In the genomic region with DNA sequence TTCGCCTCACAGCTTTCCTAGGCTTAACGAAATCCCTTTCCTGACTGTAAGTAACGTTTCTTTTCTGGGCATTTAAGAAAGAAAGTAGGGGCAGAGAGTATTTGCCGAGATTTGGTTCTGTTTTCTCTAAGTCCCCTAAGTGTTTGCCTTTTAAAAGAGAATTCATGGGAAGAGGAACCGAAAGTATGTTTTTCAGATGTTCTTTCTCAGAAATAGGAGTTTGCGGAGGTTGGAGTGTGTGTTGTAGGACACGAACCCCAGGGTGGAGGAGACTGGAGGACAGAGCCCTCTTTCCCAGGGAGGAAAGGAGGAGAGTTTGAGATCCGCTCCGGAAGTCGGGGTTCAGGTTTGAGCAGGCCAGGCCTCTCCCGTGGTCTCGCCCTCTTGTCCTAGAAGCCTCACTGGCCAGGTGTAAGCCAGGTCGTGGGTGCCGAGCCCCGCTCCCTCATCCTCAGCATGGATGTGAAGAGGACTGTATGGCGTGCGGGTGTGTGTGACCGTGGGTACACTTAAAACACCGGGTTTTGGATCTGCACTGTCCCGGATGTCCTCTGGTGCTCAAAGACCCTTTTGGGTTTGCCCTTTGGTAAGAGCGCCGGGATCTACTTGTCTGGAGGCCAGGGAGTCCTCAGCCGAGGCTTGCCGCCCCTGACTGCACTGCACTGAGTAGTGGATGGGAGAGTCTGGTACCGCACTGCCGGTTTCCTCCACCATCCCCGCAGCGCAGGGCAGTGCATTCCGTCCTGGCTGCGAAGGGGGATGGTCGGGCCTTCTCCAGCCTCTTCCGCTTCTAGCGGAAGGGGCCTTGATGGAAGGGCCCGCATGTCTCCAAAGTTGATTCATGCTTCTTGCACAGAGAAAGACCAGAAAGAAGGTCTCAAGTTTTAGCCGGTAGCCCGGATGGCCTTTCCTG, we compare ENCODE assay signal across 10 mouse cellular contexts. TPM values are rescaled to one million over a fixed set of nuclear protein-coding genes. Genes with fewer than 3 reads are reported as not detected.
DNase-seq lines count a peak whose midpoint lies in the region; ATAC-seq lines count a peak whose summit lies in the region.
"Had no signal": no experiment of that assay in that cellular context is flagged by ENCODE, and none has a peak within 500 bp of the region (broad histone marks: within the 10 kb centered on the region; RNA-seq: fewer than 3 reads in every experiment).

No protein-coding gene starts in this region.

- peak overlapping the region; percentile 45; the same call in 1 of the 2 replicates for H3K9ac ChIP-seq in hindbrain, embryonic 15.5 days
- H3K9ac ChIP-seq in midbrain, embryonic 16.5 days (ENCODE audit: low read depth, low read length) = peak overlapping the region; percentile 78
- no peak overlapping the region for H3K9ac ChIP-seq in forebrain, embryonic 11.5 days (ENCODE audit: low read length)

- no peak for ATAC-seq in hindbrain, embryonic 15.5 days (ENCODE audit: low FRiP score, low read depth)
- no peak for ATAC-seq in midbrain, embryonic 16.5 days
- no peak for ATAC-seq in forebrain, embryonic 11.5 days (replicated peaks; ENCODE audit: low FRiP score)
- ATAC-seq: Patski had no signal

- H3K4me1 ChIP-seq in hindbrain, embryonic 15.5 days (replicated peaks) = peaks cover 22% of the 10 kb centered on the region
- peaks cover 11% of the 10 kb centered on the region for H3K4me1 ChIP-seq in midbrain, embryonic 16.5 days (ENCODE audit: control insufficient read depth, insufficient read depth, low read length)
- peaks cover 14% of the 10 kb centered on the region; the same call in 1 of the 2 replicates for H3K4me1 ChIP-seq in forebrain, embryonic 11.5 days (replicated peaks; ENCODE audit: control insufficient read depth, insufficient read depth, low read length)

- 2% methylated on average over 36 of the region's 36 CpGs for WGBS in hindbrain, embryonic 15.5 days
- 1% methylated on average over 36 of the region's 36 CpGs for WGBS in midbrain, embryonic 16.5 days
- 2% methylated on average over 36 of the region's 36 CpGs for WGBS in forebrain, embryonic 11.5 days

- H3K4me3 ChIP-seq in hindbrain, embryonic 15.5 days = peak overlapping the region; percentile 46
- H3K4me3 ChIP-seq in midbrain, embryonic 16.5 days (ENCODE audit: low read depth, low read length) = peak overlapping the region; percentile 67
- H3K4me3 ChIP-seq in forebrain, embryonic 11.5 days (ENCODE audit: low read depth, low read length) = no peak overlapping the region

- no peaks in the 10 kb centered on the region for H3K9me3 ChIP-seq in hindbrain, embryonic 15.5 days
- no peaks in the 10 kb centered on the region for H3K9me3 ChIP-seq in midbrain, embryonic 16.5 days (replicated peaks; ENCODE audit: control insufficient read depth, low read length, poor library complexity, severe bottlenecking)
- no peaks in the 10 kb centered on the region for H3K9me3 ChIP-seq in forebrain, embryonic 11.5 days (ENCODE audit: control insufficient read depth, low read length)

- peak; percentile 21 for DNase-seq in kidney, adult 9 months
- DNase-seq in kidney, postnatal 36 days = no peak
- peak; percentile 65 to 70 for DNase-seq in cerebellum, postnatal 14 days
- DNase-seq in adrenal gland, adult 8-10 months = no peak
- DNase-seq in forebrain, embryonic 11.5 days (ENCODE audit: low spot score) = no peak
- DNase-seq in thymus, postnatal 10 days (ENCODE audit: low spot score in 2 of 2) = no peak

- peak overlapping the region; percentile 44 for H3K4me2 ChIP-seq in hindbrain, embryonic 15.5 days
- peak overlapping the region; percentile 74 for H3K4me2 ChIP-seq in midbrain, embryonic 16.5 days (ENCODE audit: low read length)
- H3K4me2 ChIP-seq in forebrain, embryonic 11.5 days (ENCODE audit: low read depth, low read length, severe bottlenecking) = no peak overlapping the region

- H3K27ac ChIP-seq in hindbrain, embryonic 15.5 days (replicated peaks) = no peak overlapping the region
- H3K27ac ChIP-seq in midbrain, embryonic 16.5 days (ENCODE audit: low read length) = peak overlapping the region; percentile 91
- no peak overlapping the region for H3K27ac ChIP-seq in forebrain, embryonic 11.5 days (ENCODE audit: low read depth, low read length)

- H3K36me3 ChIP-seq in hindbrain, embryonic 15.5 days = no peaks in the 10 kb centered on the region
- H3K36me3 ChIP-seq in midbrain, embryonic 16.5 days (ENCODE audit: control insufficient read depth, insufficient read depth, low read length) = no peaks in the 10 kb centered on the region
- no peaks in the 10 kb centered on the region for H3K36me3 ChIP-seq in forebrain, embryonic 11.5 days (ENCODE audit: control insufficient read depth, insufficient read depth, low read length)

- H3K27me3 ChIP-seq in hindbrain, embryonic 15.5 days = peaks cover 78% of the 10 kb centered on the region
- peaks cover 22% of the 10 kb centered on the region for H3K27me3 ChIP-seq in midbrain, embryonic 16.5 days (ENCODE audit: control insufficient read depth, insufficient read depth, low read depth, low read length)
- peaks cover 90% of the 10 kb centered on the region for H3K27me3 ChIP-seq in forebrain, embryonic 11.5 days (ENCODE audit: control insufficient read depth, insufficient read depth, low read length)

RNA-seq across cellular contexts. Expression of a gene that starts 3.0 kb away (rescaled TPM):
- 0.60 and 1.3 TPM in 2 replicates for polyA plus RNA-seq in hindbrain, embryonic 15.5 days (2015; fragmentation: Nextera tagmentation; extraction: Ambion mirVana)
- polyA plus RNA-seq in midbrain, embryonic 16.5 days (2015; fragmentation: Nextera tagmentation; extraction: Ambion mirVana) = 0.55 and 0.72 TPM in 2 replicates
- under 1 TPM in 2 of 4 experiments, not detected in 2; 0.38 to 0.41 TPM for total RNA-seq in adrenal gland, adult 8-10 months (2022)
- not detected in 2 replicates for polyA plus RNA-seq in forebrain, embryonic 11.5 days (2014; fragmentation: Nextera tagmentation; extraction: Ambion mirVana)
- total RNA-seq: left cerebral cortex, postnatal 10 days had no signal

Comparison
In these comparisons a context has a peak if more than half of its experiments do, and no peak if none do; other contexts are left out.
1. DNase-seq: peak in kidney, adult 9 months (single experiment) and cerebellum, postnatal 14 days (2 of 2); none in kidney, postnatal 36 days (0 of 2), adrenal gland, adult 8-10 months (single experiment), forebrain, embryonic 11.5 days (single experiment) and thymus, postnatal 10 days (0 of 2).